Mouse (Mus musculus) brain, embryonic 14.5 days (tissue): ENCODE results near the gene Zfpl1.

ENCODE experiments used
- CTCF ChIP-seq: fragments of 200-500 bp; IDR thresholded peaks from 2 replicates; pipeline ENCODE4 v1.5.1; 2012; ENCODE audit warnings: inconsistent platforms, mild to moderate bottlenecking, moderate library complexity, borderline replicate concordance; ENCODE audit not compliant: insufficient read depth, insufficient read length; ENCODE audit errors: extremely low read depth
- POLR2A ChIP-seq: fragments of 200-500 bp; IDR thresholded peaks from 2 replicates; pipeline ENCODE4 v1.6.1; 2012; ENCODE audit warnings: mild to moderate bottlenecking, inconsistent platforms, borderline replicate concordance; ENCODE audit not compliant: poor library complexity, insufficient read depth, insufficient read length, severe bottlenecking; ENCODE audit errors: extremely low read depth

DNA sequence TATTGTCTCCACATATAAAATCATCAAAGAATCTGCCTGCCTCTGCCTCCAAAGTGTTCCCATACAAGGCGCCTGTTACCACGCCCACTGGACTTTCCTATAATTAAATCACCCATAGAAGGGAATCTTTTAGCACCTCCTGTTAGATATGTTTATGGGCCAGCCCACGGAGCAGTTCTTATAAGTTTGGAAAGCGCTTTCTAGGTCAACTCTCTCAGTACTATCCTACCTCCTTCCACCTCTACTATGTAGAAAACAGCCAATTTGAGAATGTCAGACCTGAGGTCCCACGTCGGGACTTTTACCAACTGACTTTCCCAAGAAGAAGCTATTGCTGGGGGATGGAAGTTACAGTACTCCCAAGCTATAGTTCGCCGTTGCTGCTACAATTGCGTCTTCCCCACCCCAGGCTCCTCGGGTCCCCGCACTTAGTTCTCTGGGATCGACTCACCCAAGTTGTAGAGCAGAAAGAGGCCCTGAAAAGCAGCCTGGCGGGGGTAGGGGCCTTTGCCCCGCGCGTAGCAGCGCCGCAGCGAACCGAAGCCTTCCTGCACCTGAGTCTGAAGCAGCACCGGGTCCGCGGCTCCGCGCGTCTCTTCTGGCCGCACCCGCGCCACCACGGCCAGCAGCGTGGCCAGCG lies 32.7 kb upstream of the Zfpl1 start:
- TF ChIP-seq CTCF (no peak), POLR2A (no peak)
